Mouse (Mus musculus) embryonic fibroblast, embryonic 13.5 days (primary cell): ENCODE results near the gene Bhlhe40.

Experiments used
- CTCF ChIP-seq: IDR thresholded peaks from 2 replicates; pipeline ENCODE4 v1.5.1; 2011; ENCODE audit warnings: mild to moderate bottlenecking, control low read depth, low read length, moderate library complexity, borderline replicate concordance; ENCODE audit not compliant: insufficient read depth
- POLR2A ChIP-seq: IDR thresholded peaks from 2 replicates; pipeline ENCODE4 v1.6.1; 2011; ENCODE audit warnings: low read depth, mild to moderate bottlenecking, control low read depth, low read length, moderate library complexity

DNA sequence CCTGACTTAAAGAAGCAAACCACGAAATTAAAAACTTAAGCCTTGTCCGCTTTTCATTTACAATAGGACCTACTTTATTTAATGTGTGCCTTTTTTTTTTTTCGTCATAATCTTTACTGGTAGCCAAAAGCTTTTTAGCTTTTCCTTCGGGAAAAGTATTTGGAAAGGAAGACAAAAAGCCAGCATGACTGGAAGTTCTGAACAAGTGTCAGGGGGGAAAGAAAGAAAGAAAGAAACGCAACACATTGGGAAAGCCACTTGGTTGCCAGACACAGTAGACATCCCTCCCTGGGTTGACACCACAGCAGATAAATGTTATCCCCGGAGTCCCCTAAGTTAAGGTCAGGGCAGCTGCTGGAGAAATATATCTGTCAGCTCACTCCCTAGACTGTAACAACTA, 1.5 kb downstream of the Bhlhe40 start:
- TF ChIP-seq CTCF (no peak), POLR2A (no peak)
